Mouse (Mus musculus): ENCODE measurements around the gene Klhdc7a. TPM values are rescaled to one million over a fixed set of nuclear protein-coding genes. Genes with fewer than 3 reads are reported as not detected.

The Klhdc7a gene
- polyA plus RNA-seq, 1 experiment from 2014 or later, result 0.47 TPM

MicroRNAs within 50 kb of the gene (microRNA counts, 519-probe panel; counts per million panel counts)
- 1,255 counts per million, percentile 77 among the panel's probes with 10 or more counts for microRNA mmu-miR-2139

Other genes starting within 250 kb of the Klhdc7a start
- 2.3 and 2.6 TPM in 2 replicates for gene Pax7, start 134.5 kb downstream of the Klhdc7a start, polyA plus RNA-seq (2016; fragmentation: Nextera tagmentation; extraction: Ambion mirVana)

Data from hindbrain, embryonic 10.5 days (tissue).